Mouse (Mus musculus) bone marrow, adult 2 months (tissue): ENCODE measurements around the gene Grasp. TPM values are rescaled to one million over a fixed set of nuclear protein-coding genes. Genes with fewer than 3 reads are reported as not detected.

ENCODE experiments used
- H3K27ac ChIP-seq: fragments of 200-500 bp; 2 replicates; pipeline ENCODE4 v1.5.1; 2012; ENCODE audit warnings: low read depth, mild to moderate bottlenecking, control low read depth, inconsistent platforms, low read length; ENCODE audit not compliant: control insufficient read depth, poor library complexity, insufficient read depth
- H3K4me1 ChIP-seq: fragments of 200-500 bp; 2 replicates; pipeline ENCODE4 v1.6.1; 2011; ENCODE audit warnings: low read length; ENCODE audit not compliant: control insufficient read depth, insufficient read depth
- H3K4me3 ChIP-seq: fragments of 200-500 bp; replicated peaks from 2 replicates; pipeline ENCODE3; 2011; ENCODE audit warnings: mild to moderate bottlenecking, low read depth, low read length, control low read depth; ENCODE audit not compliant: control insufficient read depth
- CTCF ChIP-seq: fragments of 200-500 bp; IDR thresholded peaks from 2 replicates; pipeline ENCODE4 v1.5.1; 2011; ENCODE audit warnings: low read length, control low read depth; ENCODE audit not compliant: control insufficient read depth, insufficient read depth
- POLR2A ChIP-seq: fragments of 200-500 bp; IDR thresholded peaks from 2 replicates; pipeline ENCODE4 v1.6.1; 2011; ENCODE audit warnings: low read depth, mild to moderate bottlenecking, control low read depth, low read length, borderline replicate concordance; ENCODE audit not compliant: control insufficient read depth
- WGBS: fragments of 180-500 bp; shearing (Covaris S2); methylation state at CpG from one replicate; pipeline ENCODE4 v1.1.7; 2018; 5-methylcytosine and 5-hydroxymethylcytosine counted together
- polyA plus RNA-seq: library from polyadenylated mRNA; stranded (reverse); fragments of >200 nt; gene quantifications from 2 replicates; pipeline ENCODE4 v1.2.4, GENCODE M21; 2011; ENCODE audit warnings: low replicate concordance; ENCODE audit not compliant: missing spikeins, insufficient read depth, insufficient read length

Gene Grasp
- polyA plus RNA-seq, 1 experiment, result 2.5 TPM

- H3K4me1 ChIP-seq, result peaks cover 17% of the 10 kb centered on the region
- no peak overlapping the region for H3K4me3 ChIP-seq
- no peak overlapping the region; the same call in none of the 2 replicates for H3K27ac ChIP-seq
- TF ChIP-seq CTCF (no peak), POLR2A (no peak)
- 38% methylated on average over 13 of the region's 13 CpGs for WGBS
Observed at GRCm38 (mm10) chr15:101191459-101192259, 32.3 kb upstream of the Grasp start.

DNA sequence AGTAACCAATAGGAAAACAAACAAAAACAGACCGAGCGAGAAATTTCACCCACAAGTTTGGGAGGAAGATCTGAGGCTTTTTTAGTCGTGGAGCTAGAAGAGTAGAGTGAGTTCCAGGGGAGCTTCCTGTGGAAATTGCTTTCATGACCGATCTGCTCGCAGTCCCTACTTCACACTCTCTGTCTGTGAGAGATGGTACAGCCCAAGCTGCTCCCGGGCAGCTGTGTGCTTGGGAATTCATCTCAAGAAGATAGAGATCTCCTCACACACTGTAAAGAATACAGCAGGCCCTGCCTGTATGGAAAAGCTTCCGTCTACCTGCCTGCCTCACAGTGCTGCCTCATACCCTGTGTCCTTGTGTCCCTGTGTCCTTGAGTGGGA, 31.7 kb upstream of the Grasp start:
- Histone ChIP-seq H3K27ac (no peak overlapping the region), H3K4me3 (no peak overlapping the region), H3K4me1 (peaks cover 17% of the 10 kb centered on the region)
- 66% methylated on average over 7 of the region's 7 CpGs for WGBS
- no peak for TF ChIP-seq POLR2A
- no peak for TF ChIP-seq CTCF

DNA sequence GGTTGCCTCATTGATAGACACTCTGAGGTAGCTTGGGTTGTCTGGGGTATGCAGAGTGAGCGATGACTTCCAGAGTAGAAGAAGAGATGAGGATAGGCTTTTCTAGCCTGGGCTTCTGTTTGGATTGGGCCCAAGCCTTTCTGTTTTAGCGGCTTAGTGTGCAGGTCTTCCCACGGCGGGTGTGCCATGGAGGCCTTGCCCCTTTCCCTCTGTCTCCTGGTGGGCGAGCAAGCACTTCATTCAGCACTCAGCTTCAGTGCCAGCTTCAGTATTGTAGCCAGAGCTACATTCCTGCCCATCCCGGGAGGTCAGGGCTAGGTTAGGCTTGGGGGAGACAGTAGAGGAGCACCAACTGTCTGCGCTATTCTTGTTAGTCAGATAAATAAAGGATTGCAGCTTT, 31.3 kb upstream of the Grasp start:
- H3K27ac ChIP-seq, result no peak overlapping the region
- TF ChIP-seq POLR2A, result no peak
- TF ChIP-seq CTCF, result no peak
- 87% methylated on average over 7 of the region's 7 CpGs for WGBS
- no peak overlapping the region for H3K4me3 ChIP-seq
- peaks cover 17% of the 10 kb centered on the region for H3K4me1 ChIP-seq

DNA sequence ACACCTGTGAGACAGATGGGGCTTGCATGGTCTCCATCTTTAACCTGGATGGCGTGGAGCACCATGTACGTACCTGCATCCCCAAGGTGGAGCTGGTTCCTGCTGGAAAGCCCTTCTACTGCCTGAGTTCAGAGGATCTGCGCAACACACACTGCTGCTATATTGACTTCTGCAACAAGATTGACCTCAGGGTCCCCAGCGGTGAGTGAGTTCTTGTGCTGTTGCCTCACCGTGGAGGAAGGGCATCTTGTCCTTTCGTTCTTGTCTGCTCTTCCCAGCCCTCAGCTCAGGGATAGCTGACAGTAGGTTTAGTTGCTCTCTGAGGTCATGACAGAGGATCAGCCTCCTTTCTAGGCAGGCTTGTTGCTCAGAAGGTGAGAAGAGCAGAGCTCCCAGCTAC, 30.0 kb upstream of the Grasp start:
- Histone ChIP-seq H3K27ac (no peak overlapping the region), H3K4me3 (no peak overlapping the region), H3K4me1 (peaks cover 15% of the 10 kb centered on the region)
- WGBS, result 79% methylated on average over 6 of the region's 6 CpGs
- TF ChIP-seq POLR2A (no peak), CTCF (no peak)

- no peak for TF ChIP-seq POLR2A
- no peak for TF ChIP-seq CTCF
- WGBS, result 60% methylated on average over 16 of the region's 16 CpGs
- Histone ChIP-seq H3K4me3 (no peak overlapping the region), H3K27ac (peak overlapping the region; percentile 32), H3K4me1 (peaks cover 15% of the 10 kb centered on the region)
Observed at GRCm38 (mm10) chr15:101194951-101195823, 28.8 kb upstream of the Grasp start.

DNA sequence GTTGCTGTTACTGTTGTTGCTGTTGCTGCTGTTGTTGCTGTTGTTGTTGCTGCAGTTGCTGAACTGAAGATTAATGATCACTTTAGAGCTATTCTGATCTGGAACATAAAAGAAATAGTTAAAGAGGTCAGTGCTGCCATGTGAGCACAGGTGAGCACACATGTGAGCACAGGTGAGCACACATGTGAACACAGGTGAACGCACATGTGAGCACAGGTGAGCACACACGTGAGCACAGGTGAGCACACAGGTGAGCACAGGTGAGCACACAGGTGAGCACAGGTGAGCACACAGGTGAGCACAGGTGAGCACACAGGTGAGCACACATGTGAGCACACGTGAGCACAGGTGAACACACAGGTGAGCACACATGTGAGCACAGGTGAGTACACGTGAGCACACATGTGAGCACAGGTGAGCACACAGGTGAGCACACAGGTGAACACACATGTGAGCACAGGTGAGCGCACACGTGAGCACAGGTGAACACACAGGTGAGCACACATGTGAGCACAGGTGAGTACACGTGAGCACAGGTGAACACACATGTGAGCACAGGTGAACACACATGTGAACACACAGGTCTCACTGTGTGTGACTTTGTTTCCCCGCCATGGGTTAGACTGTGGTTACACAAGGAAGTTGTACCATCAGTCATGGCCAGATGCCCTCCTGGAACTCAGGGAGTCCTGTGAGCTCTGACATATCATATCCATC, 27.8 kb upstream of the Grasp start:
- Histone ChIP-seq H3K27ac (no peak overlapping the region), H3K4me3 (no peak overlapping the region), H3K4me1 (peaks cover 8% of the 10 kb centered on the region)
- WGBS, result 86% methylated on average over 8 of the region's 8 CpGs
- TF ChIP-seq POLR2A (no peak), CTCF (no peak)

GRCm38 (mm10) chr15:101196961-101197360, 27.0 kb upstream of the Grasp start:
- TF ChIP-seq CTCF (no peak), POLR2A (no peak)
- Histone ChIP-seq H3K4me1 (peaks cover 5% of the 10 kb centered on the region), H3K27ac (no peak overlapping the region), H3K4me3 (no peak overlapping the region)
